Comparison of ENCODE assay signal across 28 mouse cellular contexts in genomic region chr19:16924516-16924915, GRCm38 (mm10). TPM values are rescaled to one million over a fixed set of nuclear protein-coding genes. Genes with fewer than 3 reads are reported as not detected.
"Had no signal": no experiment of that assay in that cellular context is flagged by ENCODE, and none has a peak within 500 bp of the region (broad histone marks: within the 10 kb centered on the region; RNA-seq: fewer than 3 reads in every experiment).

No protein-coding gene starts in this region.

- DNase-seq: kidney, adult 18-20 months; kidney, adult 9 months; kidney, postnatal 14 days; kidney, postnatal 4 days; layer of hippocampus, postnatal 36 days; liver, embryonic 13.5 days; lung, adult 2 months; thymus, adult 18-20 months; thymus, postnatal 36 days had no signal

- H3K9ac ChIP-seq: liver, embryonic 13.5 days; midbrain, embryonic 13.5 days; neural tube, embryonic 12.5 days; neural tube, embryonic 15.5 days had no signal

- ATAC-seq: midbrain, embryonic 13.5 days had no signal

- H3K27me3 ChIP-seq: liver, embryonic 13.5 days; midbrain, embryonic 13.5 days; neural tube, embryonic 12.5 days; neural tube, embryonic 15.5 days had no signal

- H3K4me3 ChIP-seq: layer of hippocampus, adult 2 months; left cerebral cortex, adult 2 months; liver, embryonic 13.5 days; megakaryocyte, embryonic 14.5 days; midbrain, embryonic 10.5 days; midbrain, embryonic 13.5 days; neural tube, embryonic 12.5 days; neural tube, embryonic 15.5 days had no signal

- H3K4me2 ChIP-seq: liver, embryonic 13.5 days; midbrain, embryonic 13.5 days; neural tube, embryonic 12.5 days; neural tube, embryonic 15.5 days had no signal

- H3K9me3 ChIP-seq: liver, embryonic 13.5 days; megakaryocyte, embryonic 14.5 days; midbrain, embryonic 10.5 days; midbrain, embryonic 13.5 days; neural tube, embryonic 12.5 days; neural tube, embryonic 15.5 days had no signal

- H3K27ac ChIP-seq: layer of hippocampus, adult 2 months; left cerebral cortex, adult 2 months; liver, embryonic 13.5 days; midbrain, embryonic 10.5 days; midbrain, embryonic 13.5 days; neural tube, embryonic 12.5 days; neural tube, embryonic 15.5 days had no signal

- H3K36me3 ChIP-seq: liver, embryonic 13.5 days; midbrain, embryonic 10.5 days; midbrain, embryonic 13.5 days; neural tube, embryonic 12.5 days; neural tube, embryonic 15.5 days had no signal

- H3K4me1 ChIP-seq: liver, embryonic 13.5 days; midbrain, embryonic 10.5 days; midbrain, embryonic 13.5 days; neural tube, embryonic 12.5 days; neural tube, embryonic 15.5 days had no signal

RNA-seq across cellular contexts. Expression of gene Foxb2, which starts 50.9 kb away (rescaled TPM):
- total RNA-seq: layer of hippocampus, adult 2 months; layer of hippocampus, postnatal 10 days; layer of hippocampus, postnatal 36 days; left cerebral cortex, adult 2 months; left cerebral cortex, postnatal 10 days; left cerebral cortex, postnatal 36 days; liver, adult 2 months had no signal
- polyA plus RNA-seq: kidney, embryonic 16.5 days; limb, embryonic 11.5 days; liver, adult 2 months; liver, embryonic 13.5 days; liver, embryonic 16.5 days; lung, adult 2 months; lung, embryonic 16.5 days; neural tube, embryonic 15.5 days; small intestine, adult 2 months; spleen, adult 2 months; stomach, embryonic 16.5 days; urinary bladder, adult 2 months had no signal
